Mouse (Mus musculus) cerebellum, postnatal 14 days (tissue): ENCODE measurements around the gene Hnf1a.
"Not testable (repeated sequence)": the region's sequence is repeated elsewhere in the genome, so short reads cannot be mapped to it uniquely, and the experiment has no call there.

ENCODE experiments used
- DNase-seq, 2 experiments: peaks; one replicate each; pipeline ENCODE4 v3.0.0; 2021; ENCODE audit warnings: mixed read lengths in 2 of 2

The Hnf1a gene

DNA sequence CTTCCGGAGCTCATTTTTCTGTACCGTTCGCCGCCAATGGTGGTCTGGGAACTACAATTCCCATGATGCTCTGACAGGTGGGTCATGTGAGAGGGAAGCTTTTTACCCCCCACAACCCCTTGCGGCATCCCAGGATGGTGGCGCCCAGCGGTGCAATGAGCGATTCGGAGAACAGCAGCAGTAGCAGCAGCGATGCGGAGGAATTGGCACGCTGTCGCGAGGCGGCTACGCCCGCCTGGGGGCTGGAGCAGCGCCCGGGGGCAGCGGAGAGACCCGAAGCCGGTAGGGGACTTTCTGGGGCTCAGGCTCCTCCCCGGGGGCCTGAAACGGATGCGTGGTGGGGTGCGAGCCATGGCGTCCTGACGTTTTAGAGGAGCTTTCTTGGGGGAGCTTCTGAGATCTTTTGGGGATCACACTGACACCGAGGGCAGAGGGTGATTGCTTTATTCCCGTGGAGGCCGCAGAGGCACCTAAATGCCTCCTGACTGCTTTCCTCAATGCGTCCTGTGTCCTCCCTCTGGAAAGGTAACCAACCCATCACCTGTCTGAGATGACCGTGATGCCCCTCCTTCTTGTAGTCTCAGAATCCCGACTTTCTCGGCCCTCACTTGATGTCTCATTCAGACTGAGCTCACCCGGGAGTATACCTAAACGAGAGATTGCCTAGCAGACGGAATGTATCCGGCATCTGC lies 28.7 kb downstream of the Hnf1a start, which contains the start of gene 2210016L21Rik:
TSS of gene 2210016L21Rik (plus strand) at position 85 of the 692 bp plus-strand sequence.
- DNase-seq = peak; percentile 89 to 91

DNA sequence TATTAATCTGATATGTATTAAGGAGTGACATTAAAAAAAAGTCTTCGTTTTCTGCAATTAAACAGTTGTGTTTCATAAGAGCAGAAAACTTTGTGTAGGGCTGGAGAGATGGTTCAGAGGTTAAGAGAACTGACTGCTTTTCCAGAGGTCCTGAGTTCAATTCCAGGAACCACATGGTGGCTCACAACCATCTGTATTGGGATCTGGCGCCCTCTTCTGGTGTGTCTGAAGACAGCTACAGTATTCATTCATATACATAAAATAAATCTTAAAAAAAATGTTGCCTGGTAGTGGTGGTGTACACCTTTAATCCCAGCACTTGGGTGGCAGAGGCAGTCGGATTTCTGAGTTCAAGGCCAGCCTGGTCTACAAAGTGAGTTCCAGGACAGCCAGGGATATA lies 29.8 kb downstream of the Hnf1a start:
- DNase-seq = peak in 1 of 2 experiments; percentile 49

DNA sequence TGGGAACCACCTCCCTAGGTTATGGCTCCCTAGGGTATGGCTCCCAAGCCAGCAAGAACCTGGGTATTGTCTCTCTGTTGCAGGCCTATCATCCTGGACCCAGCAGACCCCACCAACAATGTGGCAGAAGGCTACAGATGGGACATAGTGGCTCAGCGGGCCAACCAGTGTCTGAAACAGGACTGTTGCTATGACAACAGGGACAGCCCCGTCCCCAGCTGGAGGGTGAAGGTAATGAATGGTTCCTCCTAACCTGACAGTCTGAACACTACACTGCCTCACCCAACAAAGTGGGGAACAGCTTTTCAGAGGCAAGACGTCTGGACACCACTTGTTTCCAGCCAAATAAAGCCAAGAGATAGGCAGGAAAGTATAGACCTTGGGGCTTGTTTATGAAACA lies 35.1 kb downstream of the Hnf1a start:
- no peak for DNase-seq

DNA sequence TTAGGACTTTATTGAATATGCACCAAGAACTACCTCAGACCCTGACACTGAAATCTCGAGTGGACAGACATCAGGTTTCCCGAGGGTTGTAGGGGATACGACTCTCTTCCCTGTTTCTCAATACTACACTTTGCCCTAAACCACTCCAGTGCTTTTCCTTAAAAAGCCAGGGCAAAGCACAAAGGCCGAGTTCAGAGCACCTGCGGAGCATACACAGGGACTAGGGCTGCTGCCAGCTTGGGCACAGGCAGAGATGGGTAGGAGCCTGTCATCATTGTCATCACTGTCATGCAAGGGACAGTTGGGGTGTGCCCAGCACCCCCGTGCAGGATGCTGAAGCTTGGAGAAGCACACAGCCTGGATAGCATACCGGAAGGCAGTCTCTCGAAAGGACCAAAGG lies 37.7 kb downstream of the Hnf1a start:
- DNase-seq = no peak

DNA sequence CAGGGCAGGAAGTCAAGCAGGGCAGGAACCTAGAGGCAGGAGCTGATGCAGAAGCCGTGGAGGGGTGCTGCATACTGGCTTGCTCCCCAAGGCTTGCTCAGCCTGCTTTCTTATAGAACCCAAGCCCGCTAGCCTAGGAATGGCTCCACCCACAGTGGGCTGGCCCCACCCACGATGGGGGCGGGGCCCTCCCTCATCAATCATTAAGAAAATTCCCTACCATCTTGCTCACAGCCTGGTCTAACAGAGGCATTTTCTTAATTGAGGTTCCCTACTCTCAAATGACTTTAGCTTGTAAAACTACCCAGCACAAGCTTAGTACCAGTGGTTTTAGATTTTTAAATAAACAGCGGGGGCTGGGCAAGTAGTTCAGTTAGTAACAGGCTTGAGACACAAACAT lies 39.3 kb downstream of the Hnf1a start:
- no peak for DNase-seq

DNA sequence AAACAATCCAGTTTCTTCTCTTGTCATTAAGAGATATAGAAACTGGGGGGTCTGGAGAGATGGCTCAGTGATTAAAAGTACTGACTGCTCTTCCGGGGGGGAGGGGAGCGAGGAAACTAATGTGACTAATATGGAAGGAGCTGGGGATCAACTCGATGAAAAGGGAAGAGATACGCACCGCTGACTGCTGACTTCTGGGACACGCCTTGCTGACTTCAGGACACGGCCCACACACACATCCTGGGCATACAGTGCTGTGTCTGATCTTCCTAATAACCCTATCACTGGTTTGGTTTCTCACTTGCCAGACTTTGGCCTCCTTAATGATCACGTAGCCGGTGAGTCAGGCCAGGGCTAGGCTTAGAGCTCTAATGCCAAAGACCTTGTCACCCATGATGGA lies 44.1 kb downstream of the Hnf1a start:
- DNase-seq = no peak

DNA sequence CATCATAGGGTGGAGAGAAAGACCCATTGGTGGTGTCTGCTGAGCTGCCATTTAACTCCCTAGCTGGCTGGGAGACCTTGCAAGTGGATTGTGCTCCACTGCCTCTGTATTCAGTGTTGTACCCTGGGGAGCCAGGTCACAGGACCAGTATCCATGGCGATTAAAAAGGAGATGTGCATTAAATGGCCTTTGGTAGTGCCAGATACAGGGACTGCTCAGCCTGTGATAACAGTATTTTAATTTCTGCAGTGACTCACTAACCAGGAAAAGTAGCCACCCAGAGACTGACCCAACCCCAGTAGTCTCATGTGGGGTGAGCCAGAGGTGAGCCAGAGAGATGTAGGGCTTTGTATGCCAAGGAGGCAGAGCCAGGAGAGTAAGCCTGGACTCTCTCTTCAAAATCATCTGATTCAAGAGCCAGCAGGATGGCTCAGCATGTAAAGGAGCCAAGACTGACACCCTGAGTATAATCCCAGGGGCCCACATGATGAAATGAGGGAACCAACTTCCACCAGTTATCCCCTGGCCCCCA lies 44.7 kb downstream of the Hnf1a start:
- DNase-seq = no peak

DNA sequence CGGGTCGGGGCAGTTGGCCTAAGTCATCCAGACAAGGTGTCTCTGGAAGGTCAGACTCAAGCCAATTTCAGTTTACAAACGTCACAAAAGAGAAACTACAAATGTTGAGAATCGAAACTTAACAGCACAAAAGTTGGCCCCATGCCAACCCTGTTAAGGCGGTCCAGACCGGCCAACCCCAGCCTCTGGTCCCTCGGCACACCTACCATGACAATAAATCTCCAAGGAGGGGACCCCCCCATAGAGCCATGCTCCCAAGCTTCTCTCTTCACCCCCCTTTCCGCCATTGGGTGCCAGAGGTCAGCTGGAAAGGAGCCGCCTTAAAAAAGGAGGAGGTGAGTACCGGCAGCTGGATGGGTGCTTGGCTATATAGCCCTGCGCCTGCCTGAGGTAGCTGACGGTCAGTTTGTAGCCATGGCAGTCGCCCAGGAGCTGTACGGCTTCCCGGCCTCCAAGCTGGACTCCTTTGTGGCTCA lies 47.9 kb downstream of the Hnf1a start, which contains the start of gene Oasl1:
TSS of gene Oasl1 (plus strand) at position 243 of the 476 bp plus-strand sequence.
- peak; percentile 42 to 54 for DNase-seq

DNA sequence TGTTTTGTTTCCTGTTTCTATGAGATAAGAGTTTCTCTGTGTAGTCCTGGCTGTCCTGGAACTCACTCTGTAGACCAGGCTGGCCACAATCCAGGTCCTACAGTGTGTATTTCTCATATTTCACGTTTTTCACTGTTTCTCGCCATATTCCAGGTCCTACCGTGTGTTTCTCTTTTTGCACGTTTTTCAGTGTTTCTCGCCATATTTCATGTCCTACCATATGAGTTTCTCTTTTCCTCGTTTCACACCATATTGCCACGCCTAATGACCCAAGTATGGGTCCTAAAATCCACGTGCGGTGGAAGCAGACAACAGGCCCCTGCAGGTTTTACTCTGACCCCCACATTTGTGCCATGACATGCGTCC lies 48.5 kb downstream of the Hnf1a start:
- no peak for DNase-seq

DNA sequence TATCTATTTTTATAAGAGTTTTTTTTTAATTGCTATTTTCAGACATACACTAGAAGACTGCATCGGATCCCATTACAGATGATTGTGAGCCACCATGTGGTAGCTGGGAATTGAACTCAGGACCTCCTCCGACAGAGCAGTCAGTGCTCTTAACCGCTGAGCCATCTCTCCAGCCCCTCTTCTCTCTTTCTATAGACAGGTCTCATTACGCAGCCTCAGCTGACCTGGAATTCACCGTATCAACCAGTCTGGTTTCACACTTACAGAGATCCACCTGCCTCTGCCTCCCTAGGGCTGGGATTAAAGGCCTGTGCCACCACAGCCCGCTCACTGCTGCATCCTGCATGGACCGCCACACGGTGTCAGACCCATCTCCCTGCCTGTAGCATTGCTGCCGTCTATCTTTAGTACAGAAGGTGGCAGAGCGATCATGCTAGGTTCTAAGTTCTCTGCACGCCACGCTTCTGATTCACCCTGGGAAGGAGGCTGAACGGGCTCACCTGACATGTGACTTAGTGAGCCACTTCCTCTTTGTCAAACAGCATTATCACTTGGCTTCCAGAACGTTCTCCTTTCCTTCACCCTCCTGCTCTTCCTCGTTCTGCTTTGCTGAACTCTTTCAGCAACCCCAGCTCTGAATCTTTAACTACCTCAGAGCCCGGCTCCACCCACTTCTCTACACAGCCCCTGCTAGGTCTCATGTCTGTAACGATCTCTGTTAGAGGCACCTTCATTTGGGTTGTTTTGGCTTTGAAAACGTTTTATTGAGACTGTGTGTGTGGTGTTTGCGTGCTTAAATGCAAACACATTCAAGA lies 49.1 kb downstream of the Hnf1a start:
- DNase-seq = no peak

DNA sequence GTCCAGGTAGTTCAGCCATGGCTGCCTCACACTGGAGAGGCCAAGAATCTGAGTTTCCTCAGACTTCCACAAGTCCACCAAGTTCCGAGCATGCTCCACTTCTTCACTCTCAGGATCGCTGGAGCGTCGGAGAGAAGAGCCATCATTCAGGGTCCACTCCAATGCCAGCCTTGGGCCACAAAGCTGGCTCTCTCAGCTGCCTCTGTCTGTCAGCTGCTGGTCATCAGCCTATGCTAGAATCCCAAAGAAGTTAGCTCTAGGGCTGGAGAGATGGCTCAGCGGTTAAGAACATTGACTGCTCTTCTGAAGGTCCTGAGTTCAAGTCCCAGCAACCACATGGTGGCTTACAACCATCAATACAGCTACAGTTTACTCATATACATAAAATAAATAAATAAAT lies 53.5 kb downstream of the Hnf1a start:
- not testable (repeated sequence) for DNase-seq

DNA sequence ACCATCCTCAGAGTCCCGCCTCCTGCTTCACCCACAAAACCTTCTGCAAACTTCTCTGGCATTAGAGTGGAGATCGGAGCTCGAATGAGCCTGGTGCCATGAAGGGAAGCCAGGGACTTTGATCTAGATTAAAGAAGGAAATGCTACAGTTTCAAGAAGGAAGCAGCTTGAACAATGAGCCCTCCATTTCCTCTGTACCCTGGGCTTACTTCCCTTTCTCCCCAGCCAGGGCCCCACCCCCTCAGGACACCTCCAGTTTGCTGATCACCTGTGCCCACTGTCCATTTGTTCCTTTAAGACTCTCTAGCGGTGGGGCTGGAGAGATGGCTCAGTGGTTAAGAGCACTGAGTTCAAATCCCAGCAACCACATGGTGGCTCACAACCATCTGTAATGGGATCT lies 54.1 kb downstream of the Hnf1a start:
- no peak for DNase-seq

DNA sequence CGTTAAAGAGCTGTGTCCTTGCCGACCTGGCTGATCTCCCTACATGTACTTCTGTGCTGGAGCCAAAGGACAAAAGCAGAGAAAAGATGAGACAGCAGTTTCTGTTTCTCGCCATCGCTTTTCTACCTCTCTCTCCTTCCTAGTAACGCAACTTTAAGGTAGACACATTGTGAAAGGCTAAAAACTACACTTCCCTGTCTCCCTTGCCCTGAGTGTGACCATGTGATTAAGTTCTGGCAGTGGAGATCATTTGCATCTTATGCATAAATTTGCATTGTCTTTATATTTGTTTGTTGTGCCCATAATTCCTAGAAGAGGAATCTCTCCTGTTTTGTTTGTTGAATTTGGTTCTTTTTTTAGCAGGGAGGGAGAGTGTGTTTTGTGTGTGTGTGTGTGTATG lies 55.0 kb downstream of the Hnf1a start:
- DNase-seq = no peak

DNA sequence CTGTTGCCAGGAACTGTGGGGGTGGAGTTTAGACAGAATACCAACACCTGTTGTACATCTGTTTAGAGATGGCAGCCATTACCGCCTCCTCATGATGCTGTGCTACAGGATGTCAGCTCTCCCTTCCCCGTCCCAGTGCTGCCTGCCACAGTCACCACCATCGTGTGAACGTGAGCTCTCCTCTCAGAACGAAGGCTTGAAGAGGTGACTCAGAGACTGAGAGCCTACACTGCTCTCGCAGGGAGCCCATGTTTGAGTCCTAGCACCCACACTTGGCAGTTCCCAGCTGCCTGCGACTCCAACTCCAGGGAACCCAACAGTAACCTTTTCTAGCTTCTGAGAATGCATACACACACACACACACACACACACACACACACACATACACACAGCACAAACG lies 56.0 kb downstream of the Hnf1a start:
- no peak for DNase-seq

DNA sequence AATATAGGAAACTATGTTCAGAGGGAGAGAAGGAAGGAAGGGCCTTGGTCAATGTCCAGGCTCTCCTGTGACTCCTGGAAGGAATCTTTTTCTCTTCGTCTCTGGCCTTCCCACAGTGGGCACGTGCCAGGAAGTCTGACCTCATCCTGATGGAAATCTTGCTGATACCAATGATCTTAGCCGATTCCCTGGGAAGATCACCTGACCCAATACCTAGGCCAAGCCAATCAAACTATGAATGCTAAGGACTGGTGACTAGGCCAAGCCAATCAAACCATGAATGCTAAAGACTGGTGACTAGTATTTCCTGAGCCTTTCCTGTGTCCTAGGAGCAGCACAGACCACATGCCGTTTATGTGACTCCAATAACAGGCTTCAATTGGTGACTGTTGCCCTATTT lies 57.2 kb downstream of the Hnf1a start:
- DNase-seq = no peak

DNA sequence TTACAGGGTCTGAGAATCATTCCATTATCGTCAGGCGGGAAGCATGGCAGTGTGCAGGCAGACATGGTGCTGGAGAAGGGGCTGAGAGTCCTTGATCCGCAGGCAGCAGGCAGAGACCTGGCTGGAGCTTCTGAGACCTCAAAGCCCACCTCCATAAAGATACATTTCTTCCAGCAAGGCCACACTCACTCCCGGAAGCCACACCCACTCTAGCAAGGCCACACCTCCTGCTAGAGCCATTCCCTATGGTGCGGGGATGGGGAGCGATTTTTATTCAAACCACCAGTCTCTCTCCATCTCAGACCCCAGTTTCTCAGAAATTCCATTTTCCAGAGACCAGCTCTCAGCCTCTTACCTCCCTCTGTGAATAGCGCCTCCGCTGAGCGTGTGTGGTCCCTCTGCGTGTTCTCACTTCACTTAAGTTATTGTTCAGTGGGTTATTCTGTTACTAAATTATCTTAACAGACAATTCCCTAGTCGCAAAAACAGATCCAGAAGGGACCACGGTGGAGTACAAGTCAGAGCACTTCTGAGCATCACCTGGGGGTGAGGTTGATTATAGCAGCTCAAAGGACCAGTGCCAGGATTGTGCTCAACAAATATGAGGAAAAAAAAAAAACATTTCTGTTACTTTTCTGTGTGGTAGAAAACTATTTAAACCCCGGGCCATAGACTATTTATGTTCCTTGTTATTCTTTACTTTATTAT lies 62.1 kb downstream of the Hnf1a start:
- DNase-seq = no peak

DNA sequence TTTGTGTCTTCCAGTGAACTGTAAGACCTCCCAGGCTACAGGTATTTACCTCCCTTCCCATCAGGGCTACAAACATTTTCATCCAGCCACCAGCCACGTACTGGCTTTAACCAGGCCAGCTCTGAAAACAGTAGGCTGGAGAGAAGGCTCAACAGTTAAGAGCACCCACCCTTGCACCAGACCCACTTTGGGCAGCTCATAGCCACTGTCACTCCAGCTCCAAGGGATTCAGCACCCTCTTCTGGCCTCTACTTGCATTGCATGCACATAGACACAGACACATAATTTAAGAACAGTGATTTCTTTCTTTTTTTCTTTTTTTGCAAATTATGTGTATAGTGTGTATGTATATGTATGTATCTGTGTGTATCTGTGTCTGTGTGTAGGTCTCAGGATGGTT lies 68.5 kb downstream of the Hnf1a start:
- peak; percentile 68 to 82 for DNase-seq
